Mouse (Mus musculus) erythroblast, embryonic 14.5 days (primary cell): ENCODE results near the gene Klhl25.

Source experiments
- GATA1 ChIP-seq: IDR thresholded peaks from 2 replicates; pipeline ENCODE4 v1.6.1; 2012; ENCODE audit warnings: low read length, inconsistent platforms, mixed read lengths
- TAL1 ChIP-seq: IDR thresholded peaks from 3 replicates; pipeline ENCODE4 v1.6.1; 2012; ENCODE audit warnings: low read length, inconsistent platforms, mixed read lengths

- TF ChIP-seq GATA1 (no peak), TAL1 (no peak)
Observed at GRCm38 (mm10) chr7:75848115-75848775, at the start of gene Klhl25.
